Mouse (Mus musculus): Measurements from ENCODE around the gene Foxd1. TPM values are rescaled to one million over a fixed set of nuclear protein-coding genes. Genes with fewer than 3 reads are reported as not detected.

Foxd1 gene
- total and polyA plus RNA-seq, 3 experiments, result not detected

- Histone ChIP-seq H3K4me3 (replicated peaks in 1 of 3; ENCODE audit: low read depth in 2 of 3, low read length in 2 of 3, poor library complexity in 1 of 3) (no peak overlapping the region), H3K9ac (ENCODE audit: insufficient read depth, low read depth) (no peak overlapping the region), H3K79me2 (replicated peaks; ENCODE audit: control insufficient read depth, extremely low read depth, insufficient read depth, poor library complexity, severe bottlenecking) (no peaks in the 10 kb centered on the region), H3K27me3 (replicated peaks) (no peaks in the 10 kb centered on the region), H3K36me3 (replicated peaks in 1 of 2; ENCODE audit: control insufficient read depth in 1 of 2, insufficient read depth in 1 of 2, low read length in 1 of 2) (no peaks in the 10 kb centered on the region), H3K4me1 (ENCODE audit: control insufficient read depth in 1 of 2, insufficient read depth in 2 of 2) (peaks cover 0 to 2% of the 10 kb centered on the region in 2 experiments; a peak in 1 of 4 replicates), H3K9me3 (replicated peaks; ENCODE audit: low read length) (peaks cover 3% of the 10 kb centered on the region), H3K4me2 (ENCODE audit: insufficient read depth, low read depth, poor library complexity, severe bottlenecking) (no peak overlapping the region), H3K27ac (ENCODE audit: insufficient read depth, low read depth) (no peak overlapping the region)
- TF ChIP-seq E2F4 (IDR thresholded peaks at IDR 0.05; ENCODE audit: insufficient replicate concordance, low read depth, low read length), result no peak
- no peak for TF ChIP-seq ZMIZ1 (IDR thresholded peaks at IDR 0.05; ENCODE audit: low read depth, low read length)
- no peak for TF ChIP-seq USF2 (conservative IDR thresholded peaks at IDR 0.05; ENCODE audit: low read depth, low read length)
- TF ChIP-seq MAX (IDR thresholded peaks at IDR 0.05; ENCODE audit: low read length), result no peak
- no peak for TF ChIP-seq POLR2AphosphoS2 (IDR thresholded peaks at IDR 0.05; ENCODE audit: low read depth, low read length)
- no peak for TF ChIP-seq POLR2A (IDR thresholded peaks at IDR 0.05; ENCODE audit: low read depth, low read length)
- no peak for TF ChIP-seq SIN3A (IDR thresholded peaks at IDR 0.05; ENCODE audit: low read length)
- no peak for TF ChIP-seq MXI1 (IDR thresholded peaks at IDR 0.05; ENCODE audit: low read depth, low read length)
- TF ChIP-seq NELFE (IDR thresholded peaks at IDR 0.05; ENCODE audit: low read depth, low read length), result no peak
- dilution Hi-C loops (cut with MboI; ENCODE audit: extremely low pct_ligation_motif_present, extremely low pct_unique_long_range_greater_than_20kb, low sequenced_read_pairs) (no loop called here), in situ Hi-C loops (cut with MboI; ENCODE audit: low pct_ligation_motif_present, low pct_unique_long_range_greater_than_20kb, low sequenced_read_pairs) (no loop called here)
- DNase-seq (ENCODE audit: extremely low read depth), result no peak
Measured at GRCm38 (mm10) chr13:98383911-98384498, 30.0 kb downstream of the Foxd1 start.

GRCm38 (mm10) chr13:98385877-98386276, 31.8 kb downstream of the Foxd1 start:
- H3K36me3 ChIP-seq (replicated peaks in 1 of 2; ENCODE audit: control insufficient read depth in 1 of 2, insufficient read depth in 1 of 2, low read length in 1 of 2), result no peaks in the 10 kb centered on the region
- dilution Hi-C loops (cut with MboI; ENCODE audit: extremely low pct_ligation_motif_present, extremely low pct_unique_long_range_greater_than_20kb, low sequenced_read_pairs) (no loop called here), in situ Hi-C loops (cut with MboI; ENCODE audit: low pct_ligation_motif_present, low pct_unique_long_range_greater_than_20kb, low sequenced_read_pairs) (no loop called here)
- H3K4me3 ChIP-seq (replicated peaks in 1 of 3; ENCODE audit: low read depth in 2 of 3, low read length in 2 of 3, poor library complexity in 1 of 3), result no peak overlapping the region
- no peaks in the 10 kb centered on the region for H3K79me2 ChIP-seq (replicated peaks; ENCODE audit: control insufficient read depth, extremely low read depth, insufficient read depth, poor library complexity, severe bottlenecking)
- peaks cover 0 to 2% of the 10 kb centered on the region in 2 experiments; a peak in 1 of 4 replicates for H3K4me1 ChIP-seq (ENCODE audit: control insufficient read depth in 1 of 2, insufficient read depth in 2 of 2)
- H3K4me2 ChIP-seq (ENCODE audit: insufficient read depth, low read depth, poor library complexity, severe bottlenecking), result no peak overlapping the region
- H3K27ac ChIP-seq (ENCODE audit: insufficient read depth, low read depth), result no peak overlapping the region
- no peak for DNase-seq (ENCODE audit: extremely low read depth)
- peaks cover 3% of the 10 kb centered on the region for H3K9me3 ChIP-seq (replicated peaks; ENCODE audit: low read length)
- H3K9ac ChIP-seq (ENCODE audit: insufficient read depth, low read depth), result no peak overlapping the region
- no peaks in the 10 kb centered on the region for H3K27me3 ChIP-seq (replicated peaks)
- no peak for TF ChIP-seq PAX5 (IDR thresholded peaks at IDR 0.05; ENCODE audit: low read length)
- peak; percentile 76 for TF ChIP-seq ZNF384 (IDR thresholded peaks at IDR 0.05; ENCODE audit: low read depth, low read length)

GRCm38 (mm10) chr13:98389092-98389491, 35.0 kb downstream of the Foxd1 start:
- peak; percentile 56; the same call in 1 of the 2 replicates for TF ChIP-seq MAFK (IDR thresholded peaks at IDR 0.05; ENCODE audit: insufficient replicate concordance, low read length)
- no peak for TF ChIP-seq SMC3 (IDR thresholded peaks at IDR 0.05; ENCODE audit: low read depth, low read length)
- TF ChIP-seq GABPA (IDR thresholded peaks at IDR 0.05; ENCODE audit: insufficient replicate concordance, low read depth, low read length), result no peak

More at GRCm38 (mm10) chr13:98389092-98389491, 35.0 kb downstream of the Foxd1 start:
- DNase-seq (ENCODE audit: extremely low read depth), result no peak
- Histone ChIP-seq H3K27ac (ENCODE audit: insufficient read depth, low read depth) (no peak overlapping the region), H3K79me2 (replicated peaks; ENCODE audit: control insufficient read depth, extremely low read depth, insufficient read depth, poor library complexity, severe bottlenecking) (no peaks in the 10 kb centered on the region), H3K27me3 (replicated peaks) (no peaks in the 10 kb centered on the region), H3K9ac (ENCODE audit: insufficient read depth, low read depth) (no peak overlapping the region), H3K9me3 (replicated peaks; ENCODE audit: low read length) (no peaks in the 10 kb centered on the region), H3K4me3 (replicated peaks in 1 of 3; ENCODE audit: low read depth in 2 of 3, low read length in 2 of 3, poor library complexity in 1 of 3) (no peak overlapping the region), H3K36me3 (replicated peaks in 1 of 2; ENCODE audit: control insufficient read depth in 1 of 2, insufficient read depth in 1 of 2, low read length in 1 of 2) (no peaks in the 10 kb centered on the region), H3K4me1 (ENCODE audit: control insufficient read depth in 1 of 2, insufficient read depth in 2 of 2) (peaks cover 0 to 2% of the 10 kb centered on the region in 2 experiments; a peak in 1 of 4 replicates), H3K4me2 (ENCODE audit: insufficient read depth, low read depth, poor library complexity, severe bottlenecking) (no peak overlapping the region)
- dilution Hi-C loops (cut with MboI; ENCODE audit: extremely low pct_ligation_motif_present, extremely low pct_unique_long_range_greater_than_20kb, low sequenced_read_pairs) (no loop called here), in situ Hi-C loops (cut with MboI; ENCODE audit: low pct_ligation_motif_present, low pct_unique_long_range_greater_than_20kb, low sequenced_read_pairs) (no loop called here)
